Mouse (Mus musculus): ENCODE measurements around the gene Tmem150b.

Gene Tmem150b

DNA sequence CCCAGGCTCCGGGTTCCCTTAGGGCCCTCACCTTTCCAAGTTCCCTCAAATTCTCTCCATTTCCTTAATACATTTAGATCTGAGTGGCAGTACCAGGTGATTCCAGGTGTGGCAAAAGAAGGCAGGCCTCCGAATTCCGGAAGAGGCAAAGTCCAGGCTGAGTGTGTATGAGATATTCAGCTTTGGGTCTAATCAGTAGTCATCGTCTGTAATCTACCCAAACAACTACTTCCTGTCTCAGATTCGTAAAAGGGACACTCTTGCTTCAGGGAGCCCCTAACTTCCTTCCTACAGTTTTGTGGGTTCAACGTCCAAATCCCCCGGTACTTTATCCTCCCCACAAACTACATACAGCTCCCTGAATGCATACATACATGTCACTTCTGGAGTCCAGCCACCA, at the start of gene Tmem150b:
Gene Tmem150b, minus strand, starts transcription at position 81 of the 400 bp plus-strand sequence.
- in situ Hi-C loops (cut with MboI, MseI) = loop anchor here in 1 of 2 experiments (10.0 kb wide), 1 partner anchor 500 kb away; no protein-coding TSS in a partner anchor

DNA sequence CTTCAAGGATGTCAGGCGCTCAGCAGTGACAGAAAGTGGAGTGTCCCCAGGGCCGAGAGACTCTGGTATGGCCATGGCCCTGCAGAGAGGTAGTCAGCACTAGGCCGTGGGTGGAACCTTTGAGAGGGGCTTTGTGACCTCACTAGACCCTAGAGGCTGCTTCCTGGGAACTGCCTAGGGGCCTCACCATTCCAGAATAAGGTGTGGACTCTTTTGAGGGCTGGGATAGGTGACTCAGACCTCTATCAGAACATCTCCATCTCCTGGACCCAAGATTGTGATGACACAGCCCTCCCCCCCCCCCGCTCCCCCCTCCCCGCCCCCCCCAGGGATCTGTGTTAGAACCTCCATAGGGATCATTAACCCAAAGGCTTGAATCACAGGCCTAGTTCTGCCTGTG, 46.2 kb upstream of the Tmem150b start, which contains the start of gene Fam71e2:
Gene Fam71e2, minus strand, starts transcription at position 101 of the 400 bp plus-strand sequence.
- in situ Hi-C loops (cut with MboI, MseI) = no loop called here

DNA sequence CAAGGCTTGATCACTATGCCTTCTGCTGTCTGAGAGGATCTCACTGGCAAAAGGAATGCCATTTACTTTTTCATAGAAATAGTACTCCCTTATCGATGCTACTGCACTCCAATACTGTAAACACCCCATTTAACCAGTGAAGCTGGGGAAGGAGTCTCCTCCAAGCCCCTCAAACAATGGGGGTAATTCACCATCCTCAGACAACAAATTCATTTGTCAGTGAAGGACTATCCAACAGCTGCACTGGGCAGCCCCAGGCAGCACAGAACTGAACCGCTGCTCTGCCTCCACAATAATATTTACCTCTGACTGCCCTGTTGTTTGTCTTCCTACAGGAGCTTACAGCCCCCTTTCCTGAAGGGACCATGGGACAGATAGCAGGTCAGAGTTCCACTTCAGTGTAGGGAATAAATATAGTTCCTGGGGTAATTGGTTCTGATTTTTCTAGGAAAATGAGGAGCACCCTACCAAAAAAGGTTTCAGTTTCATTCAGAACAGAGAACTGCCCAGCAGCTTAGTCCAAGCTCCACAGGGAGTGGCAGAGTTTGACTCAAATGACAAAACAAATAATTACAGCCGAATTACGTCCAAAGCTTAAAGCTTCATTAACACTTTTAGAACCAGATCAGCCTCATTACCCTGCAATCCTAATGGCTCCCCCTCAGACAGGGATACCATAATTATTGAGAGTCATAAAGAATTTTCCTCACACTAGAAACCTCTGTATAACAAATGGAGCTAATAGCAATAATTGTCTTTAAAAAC, 40.1 kb upstream of the Tmem150b start:
- in situ Hi-C loops (cut with MboI, MseI) = no loop called here

DNA sequence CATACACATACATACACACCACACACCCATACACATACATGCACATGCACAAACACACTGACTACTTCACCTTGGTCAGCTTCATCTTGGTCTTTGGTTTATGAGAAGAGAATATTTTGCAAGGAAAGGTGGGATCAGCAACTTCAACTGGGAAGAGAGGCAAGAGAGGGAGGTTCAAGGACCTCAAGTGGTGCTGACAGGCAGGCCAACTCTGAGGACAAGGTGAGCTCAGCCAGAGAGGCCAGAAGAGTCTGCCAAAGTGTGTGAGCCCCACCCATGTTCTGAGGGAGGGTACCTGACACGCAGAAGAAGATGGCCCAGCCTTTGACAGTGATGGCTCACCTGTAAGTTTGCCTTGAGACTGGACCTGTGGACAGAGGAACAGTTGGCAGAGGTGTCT, 34.6 kb upstream of the Tmem150b start:
- in situ Hi-C loops (cut with MboI, MseI) = no loop called here

DNA sequence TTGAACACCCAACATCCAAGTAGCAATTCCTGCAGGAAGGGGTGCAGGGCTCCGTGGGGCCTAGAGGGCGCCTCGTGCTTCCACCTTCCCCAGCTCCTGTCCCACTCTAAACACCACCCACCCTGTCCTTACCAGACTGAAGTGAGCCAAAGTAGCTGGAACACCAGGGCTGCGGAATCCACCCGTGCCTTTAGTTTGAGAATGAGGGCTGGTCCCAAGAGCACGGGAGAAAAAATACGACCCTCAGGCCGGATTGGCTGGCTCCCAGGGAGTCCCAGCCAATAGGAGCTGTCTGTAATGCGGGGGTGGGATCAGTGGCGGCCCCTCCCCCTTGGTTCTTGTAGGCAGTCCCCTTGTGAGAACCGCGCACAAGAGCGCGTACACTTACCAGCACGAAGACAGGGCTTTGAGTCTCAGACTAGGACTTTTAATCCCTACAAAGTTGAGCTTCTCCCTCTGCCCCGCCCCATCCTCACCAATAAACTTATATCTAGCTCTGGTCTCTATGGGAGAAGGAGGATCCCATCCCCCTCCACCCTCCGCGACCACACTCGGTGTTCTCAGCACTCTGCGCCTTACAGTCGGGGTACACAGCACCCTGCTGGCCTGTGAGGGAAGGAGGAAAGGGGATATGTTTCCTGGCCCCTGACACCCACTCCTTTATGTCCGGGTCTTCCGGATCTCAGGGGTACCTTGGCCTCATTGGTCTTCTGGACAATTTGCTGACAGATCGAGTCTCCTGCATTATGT, 27.9 kb upstream of the Tmem150b start, which contains the start of gene Cox6b2:
Gene Cox6b2, minus strand, starts transcription at position 274 of the 750 bp plus-strand sequence.
- in situ Hi-C loops (cut with MboI, MseI) = no loop called here

DNA sequence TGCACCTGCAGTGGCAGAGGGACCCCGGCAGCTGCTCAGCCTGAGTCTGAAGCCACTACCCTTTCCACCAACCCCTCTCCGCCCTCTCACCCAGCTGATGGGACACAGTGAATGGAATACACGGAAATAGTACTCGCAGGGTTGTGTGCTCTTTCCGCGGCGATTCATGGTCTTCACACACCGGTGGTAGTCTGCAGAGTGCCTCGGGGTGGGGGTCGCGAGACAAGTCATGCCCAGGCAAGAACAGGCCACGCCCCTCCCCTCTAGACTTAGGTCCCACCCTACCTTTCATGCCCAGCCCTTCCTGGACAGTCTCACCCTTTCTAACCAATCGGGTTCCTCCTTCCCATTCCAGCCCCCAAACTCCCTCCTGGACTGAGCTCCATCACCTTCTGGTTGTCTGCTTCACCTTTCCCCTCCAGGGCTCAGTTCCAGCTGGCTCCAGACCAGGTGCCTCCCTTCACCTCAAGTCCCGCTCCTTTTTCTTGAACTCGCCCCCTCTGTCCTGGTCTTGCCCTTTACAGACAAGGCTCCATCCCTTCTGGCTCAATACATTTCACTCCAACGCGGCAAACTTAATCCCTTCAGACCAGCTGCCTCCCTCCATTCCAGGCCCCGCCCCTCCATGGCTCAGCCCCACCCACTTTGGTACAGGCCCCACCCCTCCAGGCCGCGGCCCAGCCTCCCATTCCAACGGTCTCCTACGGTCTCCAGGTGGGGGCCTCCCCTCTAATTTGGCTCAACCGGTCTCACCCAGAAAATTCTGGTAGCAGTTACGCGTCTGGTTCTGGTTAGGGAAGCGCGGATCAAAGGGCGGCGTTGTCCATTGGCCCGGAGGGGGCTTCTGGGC, 27.1 kb upstream of the Tmem150b start:
- in situ Hi-C loops (cut with MboI, MseI) = no loop called here

DNA sequence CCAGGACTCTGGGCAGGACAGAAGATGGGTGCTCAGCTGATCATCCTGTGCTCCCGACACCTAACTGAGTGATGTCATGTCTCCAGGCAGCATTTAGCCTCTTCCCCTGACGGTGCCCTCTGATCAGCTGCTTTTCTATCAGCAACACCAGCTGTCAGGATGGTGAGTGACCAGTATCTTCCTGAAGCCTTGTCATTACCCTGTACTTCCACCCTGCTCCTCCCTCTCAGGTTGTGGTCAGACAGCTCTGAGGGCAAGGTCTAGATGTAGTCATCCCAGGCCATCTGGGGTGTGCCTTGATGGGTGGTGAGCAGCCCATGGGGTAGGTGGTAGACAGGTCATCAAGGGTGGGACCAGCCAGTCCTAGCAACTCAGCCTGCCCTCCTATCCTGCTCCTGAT, 24.1 kb upstream of the Tmem150b start:
- in situ Hi-C loops (cut with MboI, MseI) = loop anchor here in 1 of 2 experiments (10.0 kb wide), 1 partner anchor 304 kb away; the partner anchor contains the start of gene Rdh13

DNA sequence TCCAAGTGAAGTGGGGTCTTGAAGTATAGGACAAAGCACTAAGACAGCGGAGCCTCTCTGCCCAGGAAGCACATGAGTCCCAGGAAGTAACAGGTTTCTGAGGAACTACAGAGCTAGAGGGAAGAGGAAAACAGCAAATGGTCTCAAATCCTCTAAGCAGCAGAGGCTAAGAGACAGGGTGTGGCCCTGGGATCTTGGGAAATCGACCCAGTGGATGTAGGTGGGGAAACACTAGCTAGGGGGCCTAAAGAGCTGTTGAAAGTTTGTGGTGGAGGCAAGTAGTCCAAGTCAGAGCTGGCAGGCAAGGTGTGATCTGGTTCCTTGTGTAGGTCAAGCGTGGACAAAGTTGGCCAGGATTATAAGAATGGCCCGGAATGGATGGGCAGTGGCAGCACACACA, 23.3 kb upstream of the Tmem150b start:
- in situ Hi-C loops (cut with MboI, MseI) = loop anchor here in 1 of 2 experiments (10.0 kb wide), 1 partner anchor 304 kb away; the partner anchor contains the start of gene Rdh13

DNA sequence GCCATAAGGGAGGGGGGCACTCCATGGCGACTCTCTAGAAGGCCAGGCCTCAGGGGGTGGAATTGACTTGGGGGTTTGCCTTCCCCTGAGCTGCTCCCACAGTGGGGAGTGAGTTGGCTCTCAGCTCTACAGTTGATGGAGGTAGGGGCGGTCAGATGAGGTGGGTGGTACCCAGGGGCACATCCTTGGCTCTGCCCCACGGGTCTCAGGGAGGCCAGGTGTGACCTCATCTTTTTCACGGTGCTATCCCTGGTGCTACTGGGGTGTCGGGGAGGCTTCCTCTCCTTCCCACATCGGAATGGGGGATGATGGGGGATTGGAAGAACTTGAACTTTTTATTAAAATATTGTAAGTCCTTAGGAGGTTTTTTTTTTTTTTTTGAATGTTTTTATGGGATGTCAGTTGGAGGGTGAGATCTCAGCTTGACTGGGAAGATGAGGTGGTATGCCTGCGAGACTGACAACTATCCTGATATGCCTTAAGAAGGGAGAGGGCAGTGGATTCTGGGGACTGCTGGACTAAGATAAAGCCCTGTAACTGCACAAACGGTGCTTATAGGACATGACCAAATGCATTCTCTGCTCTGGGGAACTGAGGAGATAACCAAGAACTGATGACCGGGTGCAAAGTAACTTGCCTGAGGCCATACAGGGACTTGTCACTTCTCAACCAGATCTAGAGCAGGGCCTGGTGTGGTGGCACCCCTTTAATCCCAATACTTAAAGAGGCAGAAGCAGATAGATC, 22.3 kb upstream of the Tmem150b start:
- in situ Hi-C loops (cut with MboI, MseI) = loop anchor here in 1 of 2 experiments (10.0 kb wide), 1 partner anchor 303 kb away; the partner anchor contains the start of gene Rdh13

DNA sequence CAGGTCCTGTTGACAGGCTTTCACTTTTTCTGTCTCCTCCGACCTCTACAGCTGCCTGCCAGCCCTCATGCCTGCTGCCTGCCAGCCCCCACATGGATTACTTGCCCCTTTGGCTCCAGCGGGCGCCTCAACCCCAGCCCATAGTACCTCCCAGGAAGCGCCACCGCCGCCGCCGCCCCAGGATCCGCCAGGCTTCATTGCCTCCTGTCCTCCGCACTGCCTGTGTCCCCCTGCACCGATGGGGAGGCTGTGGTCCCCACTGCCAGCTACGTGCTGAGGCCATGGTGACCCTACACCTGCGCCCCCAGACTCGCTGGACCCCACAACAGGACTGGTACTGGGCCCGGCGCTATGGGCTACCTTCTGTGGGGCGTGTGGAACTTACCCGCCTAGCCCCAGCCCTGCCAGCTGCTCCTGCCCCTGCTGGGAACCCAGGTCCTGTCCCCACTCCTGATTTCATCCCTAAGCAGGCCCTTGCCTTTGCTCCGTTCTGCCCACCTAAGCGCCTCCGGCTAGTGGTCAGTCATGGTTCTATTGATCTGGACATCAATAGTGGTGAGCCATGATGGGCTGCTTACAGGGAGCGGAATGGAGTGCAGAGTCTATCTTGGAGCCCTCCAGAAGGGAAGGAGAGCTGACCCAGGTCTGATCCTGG, 21.4 kb upstream of the Tmem150b start:
- in situ Hi-C loops (cut with MboI, MseI) = loop anchor here in 1 of 2 experiments (10.0 kb wide), 1 partner anchor 302 kb away; the partner anchor contains the start of gene Rdh13

DNA sequence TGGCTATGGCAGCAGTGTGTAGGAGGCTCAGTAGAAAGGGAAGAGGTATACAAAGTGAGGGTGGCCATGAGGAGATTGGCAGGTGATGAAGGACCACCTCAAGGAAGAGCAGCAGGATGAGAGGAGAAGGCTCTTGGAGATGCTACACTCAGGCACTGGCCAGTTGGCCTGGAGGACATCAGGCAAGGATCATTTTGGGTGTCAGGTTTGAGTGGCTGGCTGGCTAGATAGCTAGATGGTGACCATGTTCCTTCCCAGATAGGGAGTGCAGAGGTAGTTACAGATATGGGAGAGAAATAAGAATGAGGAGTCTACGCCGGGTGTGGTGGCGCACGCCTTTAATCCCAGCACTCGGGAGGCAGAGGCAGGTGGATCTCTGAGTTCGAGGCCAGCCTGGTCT, 19.8 kb upstream of the Tmem150b start:
- in situ Hi-C loops (cut with MboI, MseI) = loop anchor here in 1 of 2 experiments (10.0 kb wide), 1 partner anchor 300 kb away; the partner anchor contains the start of gene Rdh13

DNA sequence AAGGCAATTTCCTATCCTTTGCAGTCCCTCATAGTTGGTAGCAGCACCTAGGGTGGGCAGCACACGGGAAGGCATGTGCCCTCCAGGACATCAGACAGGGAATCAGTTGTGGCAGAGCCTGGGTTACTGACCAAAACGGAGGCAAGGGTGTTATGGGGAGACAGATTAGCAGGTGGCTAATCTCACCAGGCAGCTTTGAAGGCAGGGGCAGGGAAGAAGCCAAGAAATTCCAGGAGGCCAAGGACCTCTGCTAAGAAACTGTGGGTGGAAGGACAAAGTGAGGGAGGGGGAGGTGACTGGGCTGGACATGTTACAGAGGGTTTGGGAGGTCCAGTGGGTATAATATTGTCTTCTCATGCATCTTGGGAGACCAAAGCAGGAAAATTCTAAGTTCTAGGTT, 18.3 kb upstream of the Tmem150b start:
- in situ Hi-C loops (cut with MboI, MseI) = loop anchor here in 1 of 2 experiments (10.0 kb wide), 1 partner anchor 299 kb away; the partner anchor contains the start of gene Rdh13

DNA sequence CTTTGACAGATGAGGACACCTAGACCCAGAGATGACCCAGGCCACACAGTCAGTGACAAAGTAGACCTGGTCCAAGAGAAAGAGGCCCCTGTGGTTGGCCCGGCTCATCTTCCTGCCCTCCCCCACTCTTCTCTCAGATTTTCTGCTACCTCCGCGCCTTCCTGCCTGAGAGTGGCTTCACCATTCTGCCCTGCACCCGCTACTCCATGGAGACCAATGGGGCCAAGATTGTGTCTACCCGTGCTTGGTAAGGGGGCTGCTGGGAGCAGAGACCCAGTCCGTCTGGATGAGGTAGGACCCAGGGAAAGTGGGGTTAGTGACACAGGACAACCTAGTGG, 17.4 kb upstream of the Tmem150b start:
- in situ Hi-C loops (cut with MboI, MseI) = loop anchor here in 1 of 2 experiments (10.0 kb wide), 1 partner anchor 298 kb away; the partner anchor contains the start of gene Rdh13

DNA sequence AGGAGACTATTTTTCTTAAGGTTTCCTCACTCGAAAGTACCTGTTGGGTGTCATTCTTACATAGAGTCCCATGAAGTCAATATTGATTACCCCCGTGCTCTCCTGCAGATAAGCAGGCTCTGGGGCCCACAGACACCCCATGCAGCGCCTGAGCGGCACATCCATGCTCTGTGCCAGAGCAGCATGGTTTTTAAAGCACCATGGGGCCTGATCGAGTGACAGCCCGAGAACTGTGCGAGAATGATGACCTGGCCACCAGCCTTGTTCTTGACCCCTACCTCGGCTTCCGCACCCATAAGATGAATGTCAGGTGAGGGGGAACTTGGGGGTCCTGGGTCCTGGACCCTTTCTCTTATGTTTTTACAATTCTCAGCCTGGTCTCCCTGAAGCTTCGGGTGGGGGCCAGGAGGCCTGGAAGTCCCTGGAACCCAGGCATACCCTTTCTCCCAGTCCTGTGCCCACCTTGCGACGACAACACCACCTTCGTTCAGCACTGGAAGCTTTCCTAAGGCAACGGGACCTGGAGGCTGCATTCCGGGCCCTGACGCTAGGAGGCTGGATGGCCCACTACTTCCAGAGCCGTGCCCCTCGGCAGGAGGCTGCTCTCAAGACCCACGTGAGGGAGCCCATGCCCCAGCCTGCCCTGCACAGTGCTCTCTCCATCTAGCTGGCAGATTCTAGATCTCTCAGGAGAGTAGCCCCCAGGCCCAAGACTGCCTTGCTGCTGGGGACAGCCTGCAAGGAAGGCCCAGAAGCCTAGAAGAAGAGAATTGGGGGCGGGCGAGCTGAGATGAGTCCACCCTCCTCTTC, 16.8 kb upstream of the Tmem150b start:
- in situ Hi-C loops (cut with MboI, MseI) = loop anchor here in 1 of 2 experiments (10.0 kb wide), 1 partner anchor 297 kb away; the partner anchor contains the start of gene Rdh13

DNA sequence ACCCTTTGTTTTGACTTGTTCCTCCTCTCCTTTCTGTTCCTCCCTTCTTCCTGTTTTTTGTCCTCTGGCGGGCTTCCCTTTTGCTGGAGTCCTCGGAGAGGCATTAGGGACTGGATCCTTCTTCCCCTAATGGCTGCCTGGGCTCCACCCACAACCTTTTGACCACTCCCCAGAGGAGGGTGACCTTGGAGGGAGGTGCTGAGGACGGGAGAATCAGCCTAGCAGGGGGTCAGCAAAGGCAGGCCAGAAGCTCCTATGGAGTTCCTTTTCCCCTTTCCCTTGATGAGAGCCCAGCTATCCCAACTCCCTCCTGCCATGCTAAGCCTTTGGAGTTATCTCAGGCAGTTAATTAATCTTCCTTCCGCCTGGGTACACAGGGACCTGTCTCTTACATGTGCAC, 16.1 kb upstream of the Tmem150b start:
- in situ Hi-C loops (cut with MboI, MseI) = loop anchor here in 1 of 2 experiments (10.0 kb wide), 1 partner anchor 296 kb away; the partner anchor contains the start of gene Rdh13

DNA sequence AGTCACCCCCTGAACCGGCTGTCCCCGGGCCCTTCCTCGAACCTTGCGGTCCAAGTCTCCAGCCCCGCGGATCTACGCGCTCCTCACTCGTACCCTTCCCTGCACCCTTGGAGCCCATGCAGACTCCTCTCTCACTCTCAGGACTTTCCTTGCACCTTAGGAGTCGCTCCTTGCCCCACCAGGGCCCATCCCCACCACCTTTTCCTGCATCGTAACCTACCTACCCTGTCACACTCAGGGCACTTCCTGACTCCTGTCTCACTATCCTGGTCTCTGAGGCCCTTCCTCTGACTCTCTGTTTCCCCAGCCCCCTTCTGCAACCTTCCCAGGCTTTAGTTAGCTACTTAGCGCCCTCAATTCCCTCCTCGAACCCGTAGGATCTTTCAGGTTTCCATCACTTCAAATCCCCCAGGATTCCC, 15.3 kb upstream of the Tmem150b start:
- in situ Hi-C loops (cut with MboI, MseI) = loop anchor here in 1 of 2 experiments (10.0 kb wide), 1 partner anchor 296 kb away; the partner anchor contains the start of gene Rdh13

DNA sequence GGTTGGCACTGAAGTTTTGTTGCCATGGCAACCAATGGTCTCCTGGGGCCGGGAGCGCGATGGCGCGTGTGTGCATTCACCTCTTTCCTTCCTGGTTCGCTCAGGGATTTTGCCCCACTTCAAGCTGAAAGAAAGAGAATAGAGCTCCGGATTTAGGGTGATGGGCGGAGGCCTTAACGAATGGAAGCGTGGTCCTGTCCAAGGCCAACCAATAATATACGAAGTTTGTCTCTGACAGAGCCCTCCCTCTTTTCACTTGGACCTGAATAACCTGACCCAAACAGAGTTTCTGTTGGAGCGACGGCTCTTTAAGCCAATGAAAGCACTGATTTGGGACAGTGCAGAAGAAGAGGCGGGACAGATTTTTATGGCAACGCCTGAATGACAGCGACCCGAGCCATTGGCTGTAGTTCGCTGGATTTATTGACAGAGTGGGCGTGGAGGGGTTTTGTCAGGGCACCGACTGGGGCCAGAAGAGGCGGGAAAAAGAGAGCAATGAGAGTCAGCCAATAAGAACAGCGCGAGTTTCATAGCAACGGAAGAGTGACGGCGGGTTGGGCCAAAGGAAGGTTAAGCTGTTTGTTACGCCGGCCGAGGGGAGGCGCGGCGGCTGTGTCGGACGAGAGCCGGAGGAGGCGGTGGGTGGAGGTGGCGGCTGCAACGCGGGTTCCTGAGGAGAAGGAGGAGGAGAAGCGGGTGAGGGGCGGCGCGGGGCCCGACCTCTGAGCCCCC, 14.7 kb upstream of the Tmem150b start, which contains the start of gene Kmt5c:
Gene Kmt5c, plus strand, starts transcription at position 572 of the 732 bp plus-strand sequence.
- in situ Hi-C loops (cut with MboI, MseI) = loop anchor here in 1 of 2 experiments (5.0 to 10.0 kb wide), 2 partner anchors 57 to 295 kb away; partner anchors contain the start of gene Rdh13

Measured in T-helper 17 cell (primary cell).